Mouse (Mus musculus) cerebellum, adult 2 months (tissue): ENCODE measurements around the gene Tns1. TPM values are rescaled to one million over a fixed set of nuclear protein-coding genes. Genes with fewer than 3 reads are reported as not detected.

Experiments
- DNase-seq, 2 experiments: peaks; one replicate each; pipeline ENCODE4 v3.0.0; 2021
- H3K27ac ChIP-seq: fragments of 200-500 bp; 2 replicates; pipeline ENCODE4 v1.5.1; 2012; ENCODE audit warnings: low read length, control low read depth, inconsistent platforms; ENCODE audit not compliant: insufficient read depth
- H3K27me3 ChIP-seq: fragments of 200-500 bp; 2 replicates; pipeline ENCODE4 v1.6.1; 2012; ENCODE audit warnings: inconsistent platforms, mild to moderate bottlenecking, low read length, moderate library complexity; ENCODE audit not compliant: control insufficient read depth, insufficient read depth
- H3K4me1 ChIP-seq: fragments of 200-500 bp; 2 replicates; pipeline ENCODE4 v1.6.1; 2011; ENCODE audit warnings: low read length; ENCODE audit not compliant: control insufficient read depth, insufficient read depth
- H3K4me3 ChIP-seq: fragments of 200-500 bp; replicated peaks from 2 replicates; pipeline ENCODE3; 2011; ENCODE audit warnings: mild to moderate bottlenecking, low read depth, low read length, control low read depth; ENCODE audit not compliant: insufficient read depth
- CTCF ChIP-seq: fragments of 200-500 bp; IDR thresholded peaks from 2 replicates; pipeline ENCODE4 v1.5.1; 2011; ENCODE audit warnings: low read depth, mild to moderate bottlenecking, control low read depth, low read length, moderate library complexity, borderline replicate concordance; ENCODE audit not compliant: insufficient read depth
- POLR2A ChIP-seq: fragments of 200-500 bp; IDR thresholded peaks from 2 replicates; pipeline ENCODE4 v1.6.1; 2011; ENCODE audit warnings: low read length, control low read depth, borderline replicate concordance; ENCODE audit not compliant: insufficient read depth
- whole genome bisulfite sequencing: fragments of 180-500 bp; shearing (Covaris S2); methylation state at CpG from one replicate; pipeline ENCODE4 v1.1.7; 2018; 5-methylcytosine and 5-hydroxymethylcytosine counted together
- polyA plus RNA-seq: library from polyadenylated mRNA; depleted of rRNA; stranded (reverse); fragments of >200 nt; gene quantifications from 2 replicates; pipeline ENCODE4 v1.2.3, GENCODE M21; 2012

Tns1 gene
- polyA plus RNA-seq, 1 experiment, result 25.1 TPM

- no peak for DNase-seq
- no peak overlapping the region for H3K27ac ChIP-seq
- no peaks in the 10 kb centered on the region for H3K27me3 ChIP-seq
- no peak for TF ChIP-seq POLR2A
- no peak for TF ChIP-seq CTCF
- H3K4me3 ChIP-seq, result no peak overlapping the region
- peaks cover under 1% of the 10 kb centered on the region; the same call in 1 of the 2 replicates for H3K4me1 ChIP-seq
- WGBS, result 86% methylated on average over 5 of the region's 5 CpGs
Measured at GRCm38 (mm10) chr1:73929952-73930329, 194.3 kb downstream of the Tns1 start.

GRCm38 (mm10) chr1:73929211-73929951 is 194.9 kb downstream of the Tns1 start:
- Histone ChIP-seq H3K27ac (no peak overlapping the region), H3K4me3 (no peak overlapping the region), H3K27me3 (no peaks in the 10 kb centered on the region), H3K4me1 (no peaks in the 10 kb centered on the region)
- TF ChIP-seq CTCF (no peak), POLR2A (no peak)
- no peak for DNase-seq
- 72% methylated on average over 15 of the region's 15 CpGs for WGBS

- H3K27me3 ChIP-seq, result no peaks in the 10 kb centered on the region
- no peak for TF ChIP-seq POLR2A
- no peak for TF ChIP-seq CTCF
- no peak overlapping the region for H3K4me3 ChIP-seq
- H3K4me1 ChIP-seq, result no peaks in the 10 kb centered on the region
- no peak for DNase-seq
- 77% methylated on average over 8 of the region's 8 CpGs for WGBS
- H3K27ac ChIP-seq, result no peak overlapping the region
Measured at GRCm38 (mm10) chr1:73928385-73928784, 195.9 kb downstream of the Tns1 start.

GRCm38 (mm10) chr1:73927819-73928218 is 196.4 kb downstream of the Tns1 start:
- TF ChIP-seq CTCF, result no peak
- no peak for TF ChIP-seq POLR2A
- Histone ChIP-seq H3K4me1 (no peaks in the 10 kb centered on the region), H3K27ac (no peak overlapping the region), H3K4me3 (no peak overlapping the region), H3K27me3 (no peaks in the 10 kb centered on the region)
- no peak for DNase-seq
- 79% methylated on average over 15 of the region's 15 CpGs for WGBS

GRCm38 (mm10) chr1:73926279-73926678 is 198.0 kb downstream of the Tns1 start:
- no peak for TF ChIP-seq CTCF
- TF ChIP-seq POLR2A, result no peak
- no peaks in the 10 kb centered on the region for H3K27me3 ChIP-seq
- 69% methylated on average over 7 of the region's 7 CpGs for WGBS
- no peak for DNase-seq
- H3K27ac ChIP-seq, result no peak overlapping the region
- no peak overlapping the region for H3K4me3 ChIP-seq
- no peaks in the 10 kb centered on the region for H3K4me1 ChIP-seq

- no peak overlapping the region for H3K4me3 ChIP-seq
- no peak for DNase-seq
- 70% methylated on average over 18 of the region's 18 CpGs for WGBS
- no peaks in the 10 kb centered on the region for H3K4me1 ChIP-seq
- H3K27me3 ChIP-seq, result no peaks in the 10 kb centered on the region
- no peak for TF ChIP-seq CTCF
- no peak for TF ChIP-seq POLR2A
- H3K27ac ChIP-seq, result no peak overlapping the region
Measured at GRCm38 (mm10) chr1:73924871-73925610, 199.2 kb downstream of the Tns1 start.

GRCm38 (mm10) chr1:73924210-73924609 is 200.0 kb downstream of the Tns1 start:
- no peak for TF ChIP-seq CTCF
- TF ChIP-seq POLR2A, result no peak
- Histone ChIP-seq H3K4me1 (no peaks in the 10 kb centered on the region), H3K27ac (no peak overlapping the region), H3K4me3 (no peak overlapping the region), H3K27me3 (no peaks in the 10 kb centered on the region)
- no peak for DNase-seq
- WGBS, result 90% methylated on average over 5 of the region's 5 CpGs

- WGBS, result 83% methylated on average over 8 of the region's 8 CpGs
- no peaks in the 10 kb centered on the region for H3K27me3 ChIP-seq
- H3K4me3 ChIP-seq, result no peak overlapping the region
- no peak for DNase-seq
- TF ChIP-seq POLR2A (no peak), CTCF (no peak)
- H3K27ac ChIP-seq, result no peak overlapping the region
- no peaks in the 10 kb centered on the region for H3K4me1 ChIP-seq
Measured at GRCm38 (mm10) chr1:73923185-73923584, 201.1 kb downstream of the Tns1 start.
